Mouse (Mus musculus) thymus, postnatal 25 days (tissue): Measurements from ENCODE around the gene Uvrag.

Source experiments
- DNase-seq: peaks from one replicate; pipeline ENCODE4 v3.0.0; 2022

Uvrag gene

GRCm38 (mm10) chr7:99052471-99053241, 88.3 kb downstream of the Uvrag start:
- DNase-seq = no peak

- DNase-seq = no peak
Observed at GRCm38 (mm10) chr7:99050882-99051281, 90.1 kb downstream of the Uvrag start.

- DNase-seq = no peak
Observed at GRCm38 (mm10) chr7:99049897-99050296, 91.0 kb downstream of the Uvrag start.

- DNase-seq = no peak
Observed at GRCm38 (mm10) chr7:99046545-99047206, 94.3 kb downstream of the Uvrag start.

DNA sequence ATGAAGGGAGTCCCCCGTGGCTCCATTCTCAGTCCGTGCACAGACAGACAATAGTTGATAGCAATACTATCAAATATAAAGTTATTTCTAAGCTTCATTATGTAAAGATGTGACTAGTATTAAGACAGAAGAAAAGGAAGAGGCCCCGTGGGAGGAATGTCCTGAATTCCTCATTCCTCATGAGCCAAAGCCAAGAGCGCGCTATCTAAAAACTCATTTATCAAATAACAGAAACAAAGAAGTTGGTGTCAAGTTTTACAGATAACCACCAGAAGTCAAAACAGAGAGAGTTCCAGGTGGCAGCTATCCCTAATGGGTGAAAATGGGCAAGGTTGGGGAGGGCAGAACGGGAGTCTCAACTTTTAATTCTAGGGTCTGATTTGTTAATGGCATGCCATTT, 95.4 kb downstream of the Uvrag start:
- DNase-seq = no peak

DNA sequence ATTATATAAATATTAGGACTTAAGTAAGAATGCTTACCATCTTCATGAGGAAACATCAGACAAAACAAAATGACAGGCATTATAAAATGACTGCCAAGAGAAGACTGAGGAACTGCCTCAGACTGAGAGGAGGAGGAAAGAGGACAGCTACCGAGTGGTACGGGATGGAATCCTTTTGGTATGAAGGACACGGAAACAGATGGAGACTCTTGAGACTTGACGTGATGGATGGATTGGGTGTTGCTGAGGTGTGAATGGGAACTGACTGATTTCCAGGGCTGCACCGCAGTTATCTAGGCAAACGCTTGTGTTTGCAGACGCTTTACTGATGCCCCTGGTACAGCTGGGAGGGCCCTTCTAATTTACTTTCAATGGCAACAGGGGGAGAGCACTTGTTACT, 97.0 kb downstream of the Uvrag start:
- no peak for DNase-seq

- DNase-seq = no peak
Observed at GRCm38 (mm10) chr7:99043322-99043721, 97.6 kb downstream of the Uvrag start.

GRCm38 (mm10) chr7:99041818-99042217, 99.1 kb downstream of the Uvrag start:
- no peak for DNase-seq

DNA sequence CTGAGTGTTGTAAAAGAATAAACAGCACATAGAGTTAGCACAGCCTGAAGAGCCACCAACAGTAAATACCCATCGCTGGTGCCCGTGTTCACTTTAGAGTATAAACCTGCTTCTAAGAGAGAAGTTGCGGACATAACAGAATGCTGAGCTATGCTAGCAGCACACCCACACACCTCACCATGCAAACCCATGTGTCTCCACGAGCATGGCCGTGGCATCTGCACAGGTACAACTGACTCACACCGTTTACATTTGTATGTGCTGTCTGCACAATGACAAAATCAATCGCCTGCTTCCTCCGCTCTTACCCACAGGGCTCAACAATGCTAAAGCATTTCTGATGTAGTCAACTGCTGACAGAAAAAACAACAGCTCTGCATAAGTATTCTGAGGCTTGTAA, 101.0 kb downstream of the Uvrag start:
- no peak for DNase-seq

GRCm38 (mm10) chr7:99036284-99036683, 104.7 kb downstream of the Uvrag start:
- DNase-seq = no peak

GRCm38 (mm10) chr7:99034909-99035308, 106.0 kb downstream of the Uvrag start:
- DNase-seq = no peak

- no peak for DNase-seq
Observed at GRCm38 (mm10) chr7:99033838-99034237, 107.1 kb downstream of the Uvrag start.

DNA sequence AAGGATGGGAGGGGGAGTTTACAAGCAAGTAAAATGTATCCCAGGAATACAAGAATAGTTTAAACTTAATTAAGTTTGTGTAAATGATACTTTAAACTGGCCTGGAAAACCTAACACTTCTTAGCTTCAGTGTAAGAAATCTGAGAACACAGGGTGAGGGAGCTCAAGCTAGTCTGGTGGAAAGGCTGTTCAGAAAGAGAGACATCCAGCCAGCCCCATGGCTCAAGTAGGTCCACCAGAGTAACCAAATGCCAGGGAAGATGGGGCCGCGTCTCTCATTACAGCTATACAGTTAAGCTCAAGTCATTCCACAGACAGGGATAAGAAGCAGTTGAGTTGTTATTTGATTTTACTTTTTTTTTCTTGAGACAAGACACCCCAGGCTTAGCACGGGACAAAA, 107.6 kb downstream of the Uvrag start:
- DNase-seq = no peak

GRCm38 (mm10) chr7:99032051-99032450, 108.9 kb downstream of the Uvrag start:
- no peak for DNase-seq

GRCm38 (mm10) chr7:99028108-99028507, 112.8 kb downstream of the Uvrag start:
- peak; percentile 21 for DNase-seq

- DNase-seq = peak; percentile 16
Observed at GRCm38 (mm10) chr7:99027185-99027584, 113.8 kb downstream of the Uvrag start.

DNA sequence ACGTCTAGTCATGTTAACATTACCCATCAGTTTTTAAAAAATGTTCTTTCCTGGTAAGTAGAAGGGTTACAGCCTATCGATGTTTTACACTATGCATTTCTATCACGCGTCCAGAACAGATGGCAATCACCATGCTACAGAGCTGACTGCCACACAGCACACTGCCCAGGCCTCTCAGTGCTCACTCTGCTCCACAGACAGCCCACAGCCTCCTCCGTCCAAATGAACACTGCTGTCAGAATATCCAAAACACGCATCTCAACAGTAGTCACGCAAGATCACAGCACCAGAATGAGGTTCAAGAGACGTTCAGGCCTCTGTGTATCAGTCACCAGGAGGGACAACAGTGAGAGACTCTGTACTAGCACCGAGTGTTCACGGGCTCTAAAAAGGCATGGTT, 115.0 kb downstream of the Uvrag start:
- DNase-seq = no peak

- no peak for DNase-seq
Observed at GRCm38 (mm10) chr7:99025265-99025664, 115.7 kb downstream of the Uvrag start.

- no peak for DNase-seq
Observed at GRCm38 (mm10) chr7:99024791-99025190, 116.2 kb downstream of the Uvrag start.

DNA sequence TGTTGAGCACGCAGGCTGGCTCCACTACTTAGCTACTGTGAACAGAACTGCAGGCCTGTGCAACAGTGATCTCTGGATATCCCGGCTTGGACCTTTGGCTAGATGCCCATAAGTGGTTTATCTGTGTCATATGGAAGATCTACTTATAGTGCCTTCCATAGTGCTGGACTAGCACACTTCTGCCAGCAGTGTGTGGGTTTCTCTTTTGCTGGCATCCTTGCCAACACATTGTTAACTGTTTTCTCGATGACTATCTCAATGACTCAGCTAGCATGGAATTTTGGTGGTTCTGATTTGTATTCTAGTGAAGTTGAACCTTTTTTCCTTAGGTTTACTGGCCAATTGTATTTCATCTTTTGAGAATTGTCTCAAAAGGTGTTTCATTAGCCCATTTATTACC, 117.0 kb downstream of the Uvrag start:
- no peak for DNase-seq

- no peak for DNase-seq
Observed at GRCm38 (mm10) chr7:99021277-99021676, 119.7 kb downstream of the Uvrag start.

DNA sequence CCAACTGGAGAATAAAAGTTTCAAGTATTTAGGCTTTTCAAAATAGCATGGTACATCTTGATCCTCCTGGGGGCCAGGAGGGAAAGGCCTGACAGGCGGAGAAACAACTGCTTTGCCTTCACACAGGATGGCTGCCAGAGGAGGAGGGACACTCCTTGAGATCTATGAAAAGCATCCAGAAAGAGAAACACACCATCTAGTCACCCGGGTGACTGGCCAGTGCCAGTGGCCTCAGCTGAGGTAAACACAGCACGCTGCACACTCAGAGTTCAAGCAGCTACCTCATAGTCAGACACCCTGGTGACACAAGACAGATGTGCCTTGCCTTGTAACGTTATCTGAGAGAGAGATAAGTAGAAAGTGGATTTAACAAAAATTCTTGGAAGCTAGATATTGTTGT, 120.6 kb downstream of the Uvrag start:
- DNase-seq = no peak

GRCm38 (mm10) chr7:99017224-99017844, 123.6 kb downstream of the Uvrag start:
- peak; percentile 22 for DNase-seq

- DNase-seq = no peak
Observed at GRCm38 (mm10) chr7:99015914-99016313, 125.0 kb downstream of the Uvrag start.
